Mouse (Mus musculus) midbrain, embryonic 12.5 days (tissue): ENCODE data around the gene Hydin. TPM values are rescaled to one million over a fixed set of nuclear protein-coding genes. Genes with fewer than 3 reads are reported as not detected.
"Not testable (repeated sequence)": the region's sequence is repeated elsewhere in the genome, so short reads cannot be mapped to it uniquely, and the experiment has no call there.

ENCODE experiments used
- ATAC-seq: fragments of 200-750 bp; cut with Nextera tagmentation; 2 replicates; pipeline ENCODE4 v1.8.0; 2017; ENCODE audit warnings: low read depth, moderate TSS enrichment, moderate library complexity; ENCODE audit not compliant: low FRiP score
- H3K27ac ChIP-seq: fragments of 300-500 bp; sonication (generic); replicated peaks from 2 replicates; pipeline ENCODE4 v1.5.1; 2016; ENCODE audit warnings: mild to moderate bottlenecking
- H3K27me3 ChIP-seq: fragments of 300-500 bp; sonication (generic); 2 replicates; pipeline ENCODE4 v1.6.1; 2016; ENCODE audit warnings: mild to moderate bottlenecking
- H3K36me3 ChIP-seq: fragments of 300-500 bp; sonication (generic); 2 replicates; pipeline ENCODE4 v1.6.1; 2016
- H3K4me1 ChIP-seq: fragments of 300-500 bp; sonication (generic); 2 replicates; pipeline ENCODE4 v1.6.1; 2016
- H3K4me2 ChIP-seq: fragments of 300-500 bp; sonication (generic); replicated peaks from 2 replicates; pipeline ENCODE4 v1.6.1; 2016; ENCODE audit warnings: mild to moderate bottlenecking, moderate library complexity
- H3K4me3 ChIP-seq: fragments of 300-500 bp; sonication (generic); 2 replicates; pipeline ENCODE4 v1.5.1; 2016; ENCODE audit warnings: mild to moderate bottlenecking
- H3K9ac ChIP-seq: fragments of 300-500 bp; sonication (generic); replicated peaks from 2 replicates; pipeline ENCODE4 v1.6.1; 2016; ENCODE audit warnings: mild to moderate bottlenecking, moderate library complexity
- H3K9me3 ChIP-seq: fragments of 300-500 bp; sonication (generic); 2 replicates; pipeline ENCODE4 v1.6.1; 2016; ENCODE audit warnings: mild to moderate bottlenecking
- WGBS: fragments of 180-500 bp; shearing (Covaris S2); methylation state at CpG from one replicate; pipeline ENCODE4 v1.1.7; 2016; 5-methylcytosine and 5-hydroxymethylcytosine counted together
- polyA plus RNA-seq: library from polyadenylated mRNA; unstranded; fragments of >200 nt; fragmentation: Nextera tagmentation; extraction: Ambion mirVana; gene quantifications from 2 replicates; pipeline ENCODE4 v1.2.1, GENCODE M21; 2016

Hydin gene
- polyA plus RNA-seq, 1 experiment from 2014 or later: 0.03 TPM

GRCm38 (mm10) chr8:110340090-110340703, 73.4 kb downstream of the Hydin start:
- Histone ChIP-seq H3K4me1 (no peaks in the 10 kb centered on the region), H3K4me3 (no peak overlapping the region), H3K9ac (no peak overlapping the region), H3K4me2 (no peak overlapping the region), H3K36me3 (no peaks in the 10 kb centered on the region), H3K27ac (no peak overlapping the region), H3K27me3 (no peaks in the 10 kb centered on the region), H3K9me3 (no peaks in the 10 kb centered on the region)
- WGBS: 93% methylated on average over 12 of the region's 12 CpGs
- ATAC-seq: no peak

DNA sequence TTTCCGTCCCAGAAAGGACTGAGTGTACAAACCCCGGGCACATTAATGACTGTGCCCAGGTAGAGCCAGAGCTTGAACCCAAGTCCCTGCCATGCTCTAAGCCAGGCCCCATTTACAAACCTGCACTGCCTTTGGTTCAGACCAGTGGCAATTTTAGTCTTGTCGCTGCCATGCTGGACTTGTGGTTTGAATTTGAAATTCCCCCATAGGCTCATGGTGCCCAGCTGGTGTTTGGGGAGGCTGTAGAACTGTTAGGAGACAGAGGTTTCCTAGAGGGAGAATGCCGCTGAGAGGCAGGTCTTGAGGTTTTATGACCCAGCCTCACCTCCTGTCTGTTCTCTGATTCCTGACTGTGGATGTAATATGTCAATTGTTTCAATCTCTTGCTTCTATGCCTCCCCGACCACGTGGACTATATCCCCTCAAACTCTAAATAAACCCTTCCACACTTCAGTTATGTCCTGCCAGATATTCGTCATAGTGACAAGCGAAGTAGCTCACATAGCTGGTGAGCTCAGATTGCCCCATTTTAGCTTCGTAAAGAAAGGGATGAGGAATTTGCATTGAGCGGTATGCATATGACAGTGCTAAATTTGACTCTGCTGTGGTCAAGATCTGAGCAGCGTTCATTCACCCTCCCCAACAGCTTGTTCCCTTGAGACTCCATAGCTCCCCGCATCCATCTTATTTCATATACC, 79.1 kb downstream of the Hydin start:
- Histone ChIP-seq H3K27me3 (no peaks in the 10 kb centered on the region), H3K36me3 (no peaks in the 10 kb centered on the region), H3K9ac (no peak overlapping the region), H3K27ac (no peak overlapping the region), H3K9me3 (no peaks in the 10 kb centered on the region), H3K4me2 (no peak overlapping the region), H3K4me1 (no peaks in the 10 kb centered on the region), H3K4me3 (no peak overlapping the region)
- 90% methylated on average over 12 of the region's 12 CpGs for WGBS
- ATAC-seq: no peak

DNA sequence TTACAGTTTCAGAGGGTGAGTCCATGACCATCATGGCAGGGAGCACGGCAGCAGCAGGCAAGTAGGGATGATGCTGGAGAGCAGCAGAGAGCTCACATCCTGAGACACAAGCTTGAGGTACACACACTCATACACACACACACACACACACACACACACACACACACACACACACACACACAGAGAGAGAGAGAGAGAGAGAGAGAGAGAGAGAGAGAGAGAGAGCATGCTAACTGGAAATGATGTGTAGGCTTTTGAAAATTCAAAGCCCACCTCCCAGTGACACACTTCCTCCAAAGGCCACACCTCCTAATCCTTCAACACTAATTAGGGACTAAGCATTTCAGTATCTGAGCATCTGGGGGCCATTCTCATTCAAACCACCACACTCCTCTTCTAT, 80.1 kb downstream of the Hydin start:
- Histone ChIP-seq H3K9me3 (no peaks in the 10 kb centered on the region), H3K4me1 (no peaks in the 10 kb centered on the region), H3K4me2 (no peak overlapping the region), H3K27ac (no peak overlapping the region), H3K9ac (no peak overlapping the region), H3K36me3 (no peaks in the 10 kb centered on the region), H3K4me3 (no peak overlapping the region), H3K27me3 (no peaks in the 10 kb centered on the region)
- ATAC-seq: no peak
- WGBS: 92% methylated on average over 1 of the region's 1 CpGs

- Histone ChIP-seq H3K4me1 (no peaks in the 10 kb centered on the region), H3K4me3 (no peak overlapping the region), H3K27me3 (no peaks in the 10 kb centered on the region), H3K27ac (no peak overlapping the region), H3K36me3 (no peaks in the 10 kb centered on the region), H3K4me2 (no peak overlapping the region), H3K9ac (no peak overlapping the region), H3K9me3 (no peaks in the 10 kb centered on the region)
- no peak for ATAC-seq
- 89% methylated on average over 3 of the region's 3 CpGs for WGBS
These were observed 83.9 kb downstream of the Hydin start for GRCm38 (mm10) chr8:110350725-110351124.

- H3K36me3 ChIP-seq: no peaks in the 10 kb centered on the region
- no peak overlapping the region for H3K9ac ChIP-seq
- H3K4me1 ChIP-seq: no peaks in the 10 kb centered on the region
- H3K9me3 ChIP-seq: no peaks in the 10 kb centered on the region
- no peak for ATAC-seq
- H3K27ac ChIP-seq: no peak overlapping the region
- H3K27me3 ChIP-seq: no peaks in the 10 kb centered on the region
- H3K4me3 ChIP-seq: no peak overlapping the region
- 84% methylated on average over 5 of the region's 5 CpGs for WGBS
- H3K4me2 ChIP-seq: no peak overlapping the region
These were observed 85.1 kb downstream of the Hydin start for GRCm38 (mm10) chr8:110351909-110352308.

- 89% methylated on average over 4 of the region's 4 CpGs for WGBS
- H3K4me1 ChIP-seq: no peaks in the 10 kb centered on the region
- H3K9me3 ChIP-seq: no peaks in the 10 kb centered on the region
- no peak overlapping the region for H3K4me3 ChIP-seq
- no peaks in the 10 kb centered on the region for H3K27me3 ChIP-seq
- H3K36me3 ChIP-seq: no peaks in the 10 kb centered on the region
- no peak overlapping the region for H3K9ac ChIP-seq
- ATAC-seq: no peak
- H3K4me2 ChIP-seq: no peak overlapping the region
- no peak overlapping the region for H3K27ac ChIP-seq
These were observed 96.2 kb downstream of the Hydin start for GRCm38 (mm10) chr8:110362975-110363374.

- H3K4me1 ChIP-seq: no peaks in the 10 kb centered on the region
- H3K4me3 ChIP-seq: no peak overlapping the region
- 88% methylated on average over 13 of the region's 13 CpGs for WGBS
- no peaks in the 10 kb centered on the region for H3K9me3 ChIP-seq
- no peak for ATAC-seq
- no peak overlapping the region for H3K4me2 ChIP-seq
- H3K27ac ChIP-seq: no peak overlapping the region
- H3K9ac ChIP-seq: no peak overlapping the region
- H3K36me3 ChIP-seq: no peaks in the 10 kb centered on the region
- H3K27me3 ChIP-seq: no peaks in the 10 kb centered on the region
These were observed 106.1 kb downstream of the Hydin start for GRCm38 (mm10) chr8:110372836-110373235.

- ATAC-seq: no peak
- 88% methylated on average over 4 of the region's 4 CpGs for WGBS
- Histone ChIP-seq H3K9ac (no peak overlapping the region), H3K27ac (no peak overlapping the region), H3K4me2 (no peak overlapping the region), H3K4me1 (no peaks in the 10 kb centered on the region), H3K9me3 (no peaks in the 10 kb centered on the region), H3K4me3 (no peak overlapping the region), H3K36me3 (no peaks in the 10 kb centered on the region), H3K27me3 (no peaks in the 10 kb centered on the region)
These were observed 106.9 kb downstream of the Hydin start for GRCm38 (mm10) chr8:110373695-110374094.

DNA sequence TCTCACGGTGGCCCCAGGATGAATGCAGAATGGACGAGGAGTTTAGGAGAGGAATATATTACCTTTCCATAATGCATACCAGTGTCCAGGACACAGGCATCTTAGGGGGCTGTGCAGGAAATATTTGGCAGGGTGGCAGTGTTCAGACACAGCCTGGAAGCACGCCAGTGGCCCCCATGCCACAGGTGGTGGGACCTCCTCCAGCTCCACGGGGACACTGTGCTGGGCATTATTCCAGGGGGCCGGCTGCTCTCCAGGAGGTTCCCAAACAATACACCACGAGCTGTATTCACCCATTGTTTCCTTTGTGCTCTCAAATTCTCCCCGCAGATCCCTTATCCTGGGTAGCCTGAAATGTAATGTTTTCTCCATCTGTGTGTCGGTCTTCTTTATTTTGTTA, 116.0 kb downstream of the Hydin start:
- Histone ChIP-seq H3K9ac (no peak overlapping the region), H3K9me3 (no peaks in the 10 kb centered on the region), H3K36me3 (no peaks in the 10 kb centered on the region), H3K4me1 (peaks cover 8% of the 10 kb centered on the region), H3K4me2 (no peak overlapping the region), H3K27me3 (no peaks in the 10 kb centered on the region), H3K4me3 (no peak overlapping the region), H3K27ac (no peak overlapping the region)
- ATAC-seq: no peak
- 24% methylated on average over 8 of the region's 8 CpGs for WGBS

GRCm38 (mm10) chr8:110384632-110385031, 117.9 kb downstream of the Hydin start:
- not testable (repeated sequence) for H3K36me3 ChIP-seq, H3K9ac ChIP-seq, H3K4me3 ChIP-seq, H3K4me2 ChIP-seq, ATAC-seq, H3K27me3 ChIP-seq, H3K4me1 ChIP-seq, H3K9me3 ChIP-seq, H3K27ac ChIP-seq
- 91% methylated on average over 6 of the region's 6 CpGs for WGBS

- Histone ChIP-seq H3K27ac (no peak overlapping the region), H3K27me3 (no peaks in the 10 kb centered on the region), H3K4me3 (no peak overlapping the region), H3K9me3 (no peaks in the 10 kb centered on the region), H3K4me1 (no peaks in the 10 kb centered on the region), H3K9ac (no peak overlapping the region), H3K36me3 (no peaks in the 10 kb centered on the region), H3K4me2 (no peak overlapping the region)
- ATAC-seq: no peak
- WGBS: 85% methylated on average over 4 of the region's 4 CpGs
These were observed 128.9 kb downstream of the Hydin start for GRCm38 (mm10) chr8:110395656-110396055.

GRCm38 (mm10) chr8:110400536-110400935, 133.8 kb downstream of the Hydin start:
- Histone ChIP-seq H3K27me3 (no peaks in the 10 kb centered on the region), H3K4me1 (no peaks in the 10 kb centered on the region), H3K9ac (no peak overlapping the region), H3K9me3 (no peaks in the 10 kb centered on the region), H3K36me3 (no peaks in the 10 kb centered on the region), H3K4me3 (no peak overlapping the region), H3K4me2 (no peak overlapping the region), H3K27ac (no peak overlapping the region)
- ATAC-seq: no peak
- WGBS: 88% methylated on average over 6 of the region's 6 CpGs

GRCm38 (mm10) chr8:110402311-110402710, 135.5 kb downstream of the Hydin start:
- 86% methylated on average over 6 of the region's 6 CpGs for WGBS
- Histone ChIP-seq H3K27me3 (no peaks in the 10 kb centered on the region), H3K4me3 (no peak overlapping the region), H3K9me3 (no peaks in the 10 kb centered on the region), H3K9ac (no peak overlapping the region), H3K4me1 (no peaks in the 10 kb centered on the region), H3K36me3 (no peaks in the 10 kb centered on the region), H3K4me2 (no peak overlapping the region), H3K27ac (no peak overlapping the region)
- no peak for ATAC-seq
